Mouse (Mus musculus) liver, adult 2 months (tissue): Measurements from ENCODE around the gene Palld.

Source experiments
- CTCF ChIP-seq: fragments of 200-500 bp; IDR thresholded peaks from 2 replicates; pipeline ENCODE4 v1.5.1; 2011; ENCODE audit warnings: low read depth, low read length, control low read depth
- POLR2A ChIP-seq: fragments of 200-500 bp; IDR thresholded peaks from 2 replicates; pipeline ENCODE4 v1.6.1; 2011; ENCODE audit warnings: low read length, control low read depth; ENCODE audit not compliant: insufficient read depth; ENCODE audit errors: extremely low read depth

DNA sequence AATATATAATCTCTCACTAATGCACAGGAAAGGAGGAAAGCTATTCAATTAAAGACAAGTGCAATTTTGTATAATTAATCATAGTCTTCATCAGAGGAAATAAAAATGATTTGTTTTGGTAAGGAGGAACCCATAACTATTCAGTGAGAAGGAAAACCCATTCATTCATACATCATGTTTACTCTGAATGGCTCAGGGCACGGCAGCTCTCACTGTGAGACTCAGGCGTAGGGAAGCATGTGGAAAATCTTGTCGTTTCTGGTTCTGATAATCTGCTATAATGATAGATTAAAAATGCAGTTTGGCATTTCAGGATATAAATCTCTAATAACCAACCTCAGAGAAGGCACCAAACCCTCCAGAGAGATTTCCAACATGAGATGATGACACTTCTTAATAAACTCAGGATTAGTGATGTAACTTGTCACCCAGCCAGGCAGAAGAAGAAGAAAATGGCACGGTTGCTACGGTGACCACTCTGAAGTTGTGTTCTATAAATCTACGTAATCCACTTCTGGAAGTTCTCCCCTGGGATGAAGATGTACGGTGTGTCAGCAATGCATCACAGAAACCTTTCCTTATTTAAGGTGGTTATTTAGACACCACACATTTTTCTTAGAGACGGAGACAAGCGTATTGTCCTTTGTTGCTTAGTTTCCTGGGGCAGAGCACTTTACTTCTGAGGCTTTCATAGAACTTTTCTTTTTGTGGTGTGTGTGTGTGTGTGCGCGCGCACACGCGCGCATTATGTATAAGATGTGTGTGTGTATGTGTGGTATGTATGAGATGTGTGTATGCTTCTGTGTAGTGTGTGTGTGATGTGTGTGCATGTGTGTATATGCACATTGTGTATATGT lies 435.6 kb downstream of the Palld start:
- TF ChIP-seq POLR2A (no peak), CTCF (no peak)
